Mouse (Mus musculus): ENCODE data around the gene Trp53rkb. TPM values are rescaled to one million over a fixed set of nuclear protein-coding genes. Genes with fewer than 3 reads are reported as not detected.
A peak's percentile ranks its signal among the peaks of the same experiment; 100 is the strongest.
"Not testable (repeated sequence)": the region's sequence is repeated elsewhere in the genome, so short reads cannot be mapped to it uniquely, and the experiment has no call there.

Trp53rkb gene
- polyA plus RNA-seq, 1 experiment: 3.7 TPM

DNA sequence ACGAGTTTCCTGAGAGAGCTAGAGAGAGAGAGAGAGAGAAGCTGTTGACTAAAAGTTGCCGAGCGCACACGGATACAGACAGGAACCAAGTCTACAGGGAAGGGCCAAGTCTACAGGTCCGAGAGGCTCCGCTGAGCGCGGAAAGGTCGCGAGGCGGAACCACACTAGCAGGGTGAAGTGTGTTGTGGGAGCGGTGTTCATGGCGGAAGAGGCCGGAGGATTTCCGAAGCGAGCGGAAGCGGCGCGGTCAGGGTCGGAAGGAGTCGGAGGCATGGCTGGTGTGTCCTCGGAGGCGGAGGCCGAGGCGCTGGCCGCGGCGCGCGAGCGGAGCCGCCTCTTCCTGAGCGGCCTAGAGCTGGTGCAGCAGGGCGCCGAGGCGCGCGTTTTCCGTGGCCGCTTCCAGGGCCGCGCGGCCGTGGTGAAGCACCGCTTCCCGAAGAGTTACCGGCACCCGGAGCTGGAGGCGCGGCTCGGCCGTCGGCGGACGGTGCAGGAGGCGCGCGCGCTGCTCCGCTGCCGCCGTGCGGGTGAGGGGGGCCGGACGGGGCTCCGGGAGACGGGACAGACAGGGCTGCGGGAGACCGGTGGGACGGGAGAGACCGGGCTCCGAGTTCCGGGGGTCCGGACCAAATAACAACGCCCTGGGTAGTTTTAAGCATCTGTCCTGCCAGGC, 1.3 kb downstream of the Trp53rkb start:
- WGBS: under 1% methylated on average over 72 of the region's 76 CpGs
- H3K36me3 ChIP-seq (ENCODE audit: control insufficient read depth, insufficient read depth, low read length); H3K4me1 ChIP-seq (ENCODE audit: control insufficient read depth, insufficient read depth, low read length); H3K27me3 ChIP-seq (replicated peaks; ENCODE audit: control insufficient read depth, insufficient read depth, low read length): not testable (repeated sequence)
- peak; percentile 54 for TF ChIP-seq POLR2A (IDR thresholded peaks at IDR 0.05; ENCODE audit: low read depth, low read length)
- Histone ChIP-seq H3K4me3 (ENCODE audit: insufficient read depth, low read depth, low read length) (peak overlapping the region; percentile 84), H3K27ac (ENCODE audit: insufficient read depth, low read depth, low read length) (peak overlapping the region; percentile 72)
- DNase-seq: peak; percentile 91

DNA sequence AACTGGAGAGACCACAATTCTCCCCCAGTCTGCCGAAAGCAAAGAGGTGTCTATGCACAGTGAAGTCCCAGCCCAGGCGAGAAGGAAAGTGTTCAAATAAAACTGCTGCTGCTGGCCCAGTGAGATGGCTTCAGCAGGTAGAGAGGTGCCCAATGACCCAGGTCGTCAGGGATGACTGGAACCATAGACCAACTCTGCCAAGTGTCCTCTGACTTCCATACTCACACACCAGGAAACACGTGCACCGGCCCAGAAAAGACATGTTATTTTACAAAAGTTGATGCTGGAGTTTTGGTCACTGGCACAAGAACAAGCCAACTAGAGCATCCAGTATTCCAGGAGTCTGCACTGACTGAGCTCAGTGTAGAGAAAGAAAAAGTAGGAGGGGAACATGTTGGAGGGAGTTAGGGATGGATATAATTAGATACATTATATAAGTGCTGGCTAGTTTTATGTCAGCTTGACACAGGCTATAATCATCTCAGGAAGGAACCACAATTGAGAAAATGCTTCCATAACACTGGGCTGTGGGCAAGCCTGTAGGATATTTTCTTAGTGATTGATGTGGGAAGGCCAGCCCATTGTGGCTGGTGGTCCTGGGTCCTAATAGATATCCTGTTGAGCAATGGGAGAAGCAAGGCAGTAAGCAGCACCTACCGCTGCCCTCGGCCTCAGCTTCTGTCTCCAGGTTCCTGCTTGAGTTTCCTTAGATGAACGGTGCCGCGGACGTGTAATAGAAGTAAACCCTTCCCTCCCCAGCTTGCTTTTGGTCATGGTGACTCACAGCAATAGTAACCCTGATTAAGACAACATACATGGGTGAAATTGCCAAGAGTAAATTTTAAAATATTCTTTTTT, 7.5 kb downstream of the Trp53rkb start:
- DNase-seq: peak; percentile 76
- H3K27ac ChIP-seq (ENCODE audit: insufficient read depth, low read depth, low read length): no peak overlapping the region
- 57% methylated on average over 11 of the region's 11 CpGs for WGBS

DNA sequence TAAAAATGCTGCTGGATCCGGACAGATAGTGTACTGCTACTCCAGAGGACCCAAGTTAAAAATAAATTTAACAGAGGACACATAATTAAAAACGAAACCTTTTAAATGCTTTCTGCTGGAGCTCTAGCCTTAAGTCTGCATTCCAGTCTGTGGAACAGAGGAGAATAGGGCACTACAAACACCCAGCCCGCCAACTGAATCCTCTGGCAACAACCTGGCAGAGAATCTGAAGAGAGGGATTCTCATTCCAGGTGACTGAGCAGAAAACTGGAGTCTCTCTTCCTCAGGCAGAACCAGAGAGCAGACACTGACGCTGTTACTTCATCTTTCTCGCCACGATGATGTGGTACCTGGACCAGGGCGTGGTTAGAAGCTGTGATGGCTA, 8.1 kb downstream of the Trp53rkb start:
- Histone ChIP-seq H3K36me3 (ENCODE audit: control insufficient read depth, insufficient read depth, low read length) (no peaks in the 10 kb centered on the region), H3K27ac (ENCODE audit: insufficient read depth, low read depth, low read length) (no peak overlapping the region), H3K27me3 (replicated peaks; ENCODE audit: control insufficient read depth, insufficient read depth, low read length) (no peaks in the 10 kb centered on the region), H3K4me1 (ENCODE audit: control insufficient read depth, insufficient read depth, low read length) (peaks cover 8% of the 10 kb centered on the region; the same call in 1 of the 2 replicates), H3K4me3 (ENCODE audit: insufficient read depth, low read depth, low read length) (no peak overlapping the region)
- DNase-seq: no peak
- TF ChIP-seq CTCF (conservative IDR thresholded peaks at IDR 0.05; ENCODE audit: insufficient read depth, insufficient read length, low read depth, low read length) (no peak), POLR2A (IDR thresholded peaks at IDR 0.05; ENCODE audit: low read depth, low read length) (no peak)
- WGBS: 81% methylated on average over 7 of the region's 7 CpGs

More for the DNA sequence above, 7.5 kb downstream of the Trp53rkb start:
- no peaks in the 10 kb centered on the region for H3K36me3 ChIP-seq (ENCODE audit: control insufficient read depth, insufficient read depth, low read length)
- H3K4me3 ChIP-seq (ENCODE audit: insufficient read depth, low read depth, low read length): no peak overlapping the region
- H3K4me1 ChIP-seq (ENCODE audit: control insufficient read depth, insufficient read depth, low read length): peaks cover 8% of the 10 kb centered on the region; the same call in 1 of the 2 replicates
- TF ChIP-seq POLR2A (IDR thresholded peaks at IDR 0.05; ENCODE audit: low read depth, low read length) (no peak), CTCF (conservative IDR thresholded peaks at IDR 0.05; ENCODE audit: insufficient read depth, insufficient read length, low read depth, low read length) (no peak)
- no peaks in the 10 kb centered on the region for H3K27me3 ChIP-seq (replicated peaks; ENCODE audit: control insufficient read depth, insufficient read depth, low read length)

DNA sequence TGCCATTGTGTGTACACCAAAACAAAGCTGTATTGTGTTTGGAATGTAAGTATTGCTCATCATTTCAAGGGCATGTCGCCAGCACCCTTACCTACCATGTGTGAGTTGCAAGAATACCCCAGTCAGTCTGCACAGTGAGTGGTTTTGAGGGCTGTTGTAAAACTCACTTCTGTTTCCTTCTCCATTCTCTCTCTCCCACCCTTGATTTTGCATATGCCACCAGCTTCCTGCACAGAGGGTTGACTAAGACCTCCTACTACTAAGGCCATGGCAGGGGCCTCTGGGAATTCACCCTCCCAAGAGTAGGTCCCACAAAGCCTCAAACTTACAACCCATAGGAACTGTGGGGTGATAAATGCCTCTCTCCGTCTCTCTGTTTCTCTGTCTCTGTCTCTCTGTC, 9.1 kb downstream of the Trp53rkb start:
- WGBS: 84% methylated on average over 2 of the region's 2 CpGs
- H3K4me3 ChIP-seq (ENCODE audit: insufficient read depth, low read depth, low read length): no peak overlapping the region
- H3K4me1 ChIP-seq (ENCODE audit: control insufficient read depth, insufficient read depth, low read length): peaks cover 11% of the 10 kb centered on the region
- no peaks in the 10 kb centered on the region for H3K27me3 ChIP-seq (replicated peaks; ENCODE audit: control insufficient read depth, insufficient read depth, low read length)
- no peak for DNase-seq
- H3K36me3 ChIP-seq (ENCODE audit: control insufficient read depth, insufficient read depth, low read length): no peaks in the 10 kb centered on the region
- no peak for TF ChIP-seq POLR2A (IDR thresholded peaks at IDR 0.05; ENCODE audit: low read depth, low read length)
- TF ChIP-seq CTCF (conservative IDR thresholded peaks at IDR 0.05; ENCODE audit: insufficient read depth, insufficient read length, low read depth, low read length): no peak
- H3K27ac ChIP-seq (ENCODE audit: insufficient read depth, low read depth, low read length): no peak overlapping the region

DNA sequence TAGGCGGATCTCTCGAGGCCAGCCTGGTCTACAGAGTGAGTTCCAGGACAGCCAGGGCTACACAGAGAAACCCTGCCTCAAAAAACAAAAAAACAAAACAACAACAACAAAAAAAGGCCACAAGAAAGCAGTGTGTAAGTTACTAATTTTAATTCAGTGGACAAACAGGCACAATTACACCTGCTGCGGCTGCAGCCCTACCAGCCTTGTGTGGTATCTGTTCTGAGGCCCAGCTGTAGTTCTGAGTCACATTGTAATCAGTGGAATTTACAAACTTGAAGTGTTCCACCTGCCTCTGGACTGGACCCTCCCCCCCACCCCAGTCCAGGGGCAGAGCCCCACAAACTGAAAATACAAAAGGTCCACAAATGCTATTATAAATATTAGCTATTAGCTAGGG, 11.0 kb downstream of the Trp53rkb start:
- Histone ChIP-seq H3K4me1 (ENCODE audit: control insufficient read depth, insufficient read depth, low read length) (peaks cover 18% of the 10 kb centered on the region), H3K4me3 (ENCODE audit: insufficient read depth, low read depth, low read length) (no peak overlapping the region), H3K36me3 (ENCODE audit: control insufficient read depth, insufficient read depth, low read length) (no peaks in the 10 kb centered on the region), H3K27ac (ENCODE audit: insufficient read depth, low read depth, low read length) (no peak overlapping the region), H3K27me3 (replicated peaks; ENCODE audit: control insufficient read depth, insufficient read depth, low read length) (no peaks in the 10 kb centered on the region)
- no peak for DNase-seq
- TF ChIP-seq POLR2A (IDR thresholded peaks at IDR 0.05; ENCODE audit: low read depth, low read length) (no peak), CTCF (conservative IDR thresholded peaks at IDR 0.05; ENCODE audit: insufficient read depth, insufficient read length, low read depth, low read length) (no peak)
- WGBS: 92% methylated on average over 3 of the region's 3 CpGs

DNA sequence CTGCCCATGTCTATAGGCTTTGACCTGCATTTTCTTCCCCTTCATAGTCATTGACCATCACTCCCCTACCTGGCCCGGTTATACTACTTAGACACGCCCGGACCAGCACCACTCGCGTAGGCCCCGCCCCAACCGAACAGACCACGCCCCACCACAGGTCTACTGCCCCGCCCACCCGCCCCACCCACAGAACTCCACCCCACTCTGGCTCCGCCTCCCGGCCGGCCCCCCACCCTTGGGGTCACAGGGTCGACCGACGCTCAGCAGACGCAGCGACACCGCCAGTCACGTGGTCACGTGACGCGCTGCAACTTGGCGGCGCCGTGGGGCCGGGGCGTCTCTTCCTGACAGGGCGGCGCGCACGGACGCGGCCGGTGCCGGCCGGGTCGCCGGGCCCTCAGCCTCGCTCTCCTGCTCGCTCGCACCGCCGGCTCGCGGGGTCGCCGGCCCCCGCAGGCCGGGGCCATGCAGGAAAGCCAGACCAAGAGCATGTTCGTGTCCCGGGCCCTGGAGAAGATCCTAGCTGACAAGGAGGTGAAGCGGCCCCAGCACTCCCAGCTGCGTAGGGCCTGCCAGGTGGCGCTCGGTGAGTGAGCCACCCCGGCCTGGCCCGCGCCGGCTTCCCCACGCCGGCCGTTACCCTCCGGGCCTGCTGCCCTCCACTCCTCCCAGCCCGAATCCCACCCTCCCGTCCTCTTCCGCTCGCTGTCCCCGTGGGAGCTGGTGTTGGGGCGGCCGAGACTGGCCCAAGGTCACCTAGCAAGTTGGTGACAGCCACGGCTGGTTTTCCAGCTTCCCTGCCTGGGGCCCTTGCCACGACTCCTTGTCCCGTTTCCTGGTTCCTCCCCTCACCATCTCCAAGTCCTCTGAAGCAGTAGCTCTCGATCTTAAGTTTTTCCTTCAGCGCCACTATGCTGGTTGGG, 13.2 kb downstream of the Trp53rkb start, which contains the start of gene Arfgef2:
Arfgef2 (plus strand) TSS at position 339 of the 923 bp plus-strand sequence.
- H3K36me3 ChIP-seq (ENCODE audit: control insufficient read depth, insufficient read depth, low read length): no peaks in the 10 kb centered on the region
- TF ChIP-seq CTCF (conservative IDR thresholded peaks at IDR 0.05; ENCODE audit: insufficient read depth, insufficient read length, low read depth, low read length) (no peak), POLR2A (IDR thresholded peaks at IDR 0.05; ENCODE audit: low read depth, low read length) (peak; percentile 45)
- H3K27me3 ChIP-seq (replicated peaks; ENCODE audit: control insufficient read depth, insufficient read depth, low read length): no peaks in the 10 kb centered on the region
- H3K27ac ChIP-seq (ENCODE audit: insufficient read depth, low read depth, low read length): peak within 1 kb of the TSS; percentile 95
- H3K4me3 ChIP-seq (ENCODE audit: insufficient read depth, low read depth, low read length): peak within 1 kb of the TSS; percentile 100
- H3K4me1 ChIP-seq (ENCODE audit: control insufficient read depth, insufficient read depth, low read length): peaks cover 10% of the 10 kb centered on the region
- WGBS: under 1% methylated on average over 73 of the region's 76 CpGs
- DNase-seq: peak; percentile 95
